Mouse (Mus musculus): ENCODE data around the gene Sucla2. TPM values are rescaled to one million over a fixed set of nuclear protein-coding genes. Genes with fewer than 3 reads are reported as not detected.
"Not testable (repeated sequence)": the region's sequence is repeated elsewhere in the genome, so short reads cannot be mapped to it uniquely, and the experiment has no call there.

The Sucla2 gene
- polyA plus RNA-seq, 1 experiment from 2014 or later = 109 TPM

GRCm38 (mm10) chr14:73533755-73534465, 8.8 kb downstream of the Sucla2 start:
- H3K9me3 ChIP-seq = no peaks in the 10 kb centered on the region
- H3K27ac ChIP-seq = no peak overlapping the region
- no peaks in the 10 kb centered on the region for H3K36me3 ChIP-seq (replicated peaks)
- H3K4me3 ChIP-seq = no peak overlapping the region
- no peaks in the 10 kb centered on the region for H3K27me3 ChIP-seq (ENCODE audit: poor library complexity, severe bottlenecking)
- no peak for DNase-seq (ENCODE audit: extremely low spot score, low spot score)
- H3K4me1 ChIP-seq = no peaks in the 10 kb centered on the region
- WGBS = 78% methylated on average over 6 of the region's 6 CpGs

- no peak overlapping the region for H3K4me3 ChIP-seq
- H3K27ac ChIP-seq = no peak overlapping the region
- H3K4me1 ChIP-seq = no peaks in the 10 kb centered on the region
- no peaks in the 10 kb centered on the region for H3K36me3 ChIP-seq (replicated peaks)
- 88% methylated on average over 2 of the region's 2 CpGs for WGBS
- no peak for DNase-seq (ENCODE audit: extremely low spot score, low spot score)
- H3K9me3 ChIP-seq = no peaks in the 10 kb centered on the region
- H3K27me3 ChIP-seq (ENCODE audit: poor library complexity, severe bottlenecking) = no peaks in the 10 kb centered on the region
Measured at GRCm38 (mm10) chr14:73535641-73536040, 10.5 kb downstream of the Sucla2 start.

- peaks cover 19% of the 10 kb centered on the region for H3K4me1 ChIP-seq
- H3K9me3 ChIP-seq = no peaks in the 10 kb centered on the region
- 38% methylated on average over 6 of the region's 6 CpGs for WGBS
- H3K27ac ChIP-seq = peak overlapping the region; percentile 63; the same call in 1 of the 2 replicates
- no peak for DNase-seq (ENCODE audit: extremely low spot score, low spot score)
- no peaks in the 10 kb centered on the region for H3K27me3 ChIP-seq (ENCODE audit: poor library complexity, severe bottlenecking)
- no peaks in the 10 kb centered on the region for H3K36me3 ChIP-seq (replicated peaks)
- no peak overlapping the region for H3K4me3 ChIP-seq
Measured at GRCm38 (mm10) chr14:73543781-73544180, 18.7 kb downstream of the Sucla2 start.

- no peaks in the 10 kb centered on the region for H3K27me3 ChIP-seq (ENCODE audit: poor library complexity, severe bottlenecking)
- no peaks in the 10 kb centered on the region for H3K36me3 ChIP-seq (replicated peaks)
- 78% methylated on average over 4 of the region's 4 CpGs for WGBS
- H3K4me1 ChIP-seq = peaks cover 21% of the 10 kb centered on the region
- H3K9me3 ChIP-seq = no peaks in the 10 kb centered on the region
- H3K27ac ChIP-seq = no peak overlapping the region
- DNase-seq (ENCODE audit: extremely low spot score, low spot score) = no peak
- no peak overlapping the region for H3K4me3 ChIP-seq
Measured at GRCm38 (mm10) chr14:73547034-73547433, 21.9 kb downstream of the Sucla2 start.

- Histone ChIP-seq H3K4me3 (no peak within 1 kb of the TSS), H3K4me1 (peaks cover 26% of the 10 kb centered on the region), H3K36me3 (replicated peaks) (no peaks in the 10 kb centered on the region), H3K27me3 (ENCODE audit: poor library complexity, severe bottlenecking) (no peaks in the 10 kb centered on the region), H3K9me3 (no peaks in the 10 kb centered on the region), H3K27ac (no peak within 1 kb of the TSS)
- 90% methylated on average over 3 of the region's 3 CpGs for WGBS
- no peak for DNase-seq (ENCODE audit: extremely low spot score, low spot score)
Measured at GRCm38 (mm10) chr14:73548051-73548450, 22.9 kb downstream of the Sucla2 start, which contains the start of gene Nudt15. Nudt15 (minus strand) TSS chr14:73548242.

GRCm38 (mm10) chr14:73550291-73550690, 25.2 kb downstream of the Sucla2 start:
- Histone ChIP-seq H3K27me3 (ENCODE audit: poor library complexity, severe bottlenecking) (no peaks in the 10 kb centered on the region), H3K9me3 (no peaks in the 10 kb centered on the region), H3K27ac (no peak overlapping the region), H3K36me3 (replicated peaks) (peaks cover under 1% of the 10 kb centered on the region; the same call in 1 of the 2 replicates), H3K4me3 (no peak overlapping the region), H3K4me1 (peaks cover 18% of the 10 kb centered on the region)
- no peak for DNase-seq (ENCODE audit: extremely low spot score, low spot score)
- WGBS = 55% methylated on average over 3 of the region's 3 CpGs

GRCm38 (mm10) chr14:73550732-73551131, 25.6 kb downstream of the Sucla2 start:
- Histone ChIP-seq H3K36me3 (replicated peaks) (peaks cover 5% of the 10 kb centered on the region), H3K4me1 (peaks cover 18% of the 10 kb centered on the region), H3K4me3 (no peak overlapping the region), H3K27me3 (ENCODE audit: poor library complexity, severe bottlenecking) (no peaks in the 10 kb centered on the region), H3K27ac (no peak overlapping the region), H3K9me3 (no peaks in the 10 kb centered on the region)
- no peak for DNase-seq (ENCODE audit: extremely low spot score, low spot score)
- WGBS = 43% methylated on average over 8 of the region's 8 CpGs

- 86% methylated on average over 6 of the region's 6 CpGs for WGBS
- Histone ChIP-seq H3K27me3 (ENCODE audit: poor library complexity, severe bottlenecking) (no peaks in the 10 kb centered on the region), H3K4me1 (peaks cover 18% of the 10 kb centered on the region), H3K36me3 (replicated peaks) (peaks cover 8% of the 10 kb centered on the region), H3K27ac (no peak overlapping the region), H3K4me3 (no peak overlapping the region), H3K9me3 (no peaks in the 10 kb centered on the region)
- no peak for DNase-seq (ENCODE audit: extremely low spot score, low spot score)
Measured at GRCm38 (mm10) chr14:73551164-73551563, 26.0 kb downstream of the Sucla2 start.

GRCm38 (mm10) chr14:73552341-73553121, 27.4 kb downstream of the Sucla2 start:
- 4% methylated on average over 61 of the region's 61 CpGs for WGBS
- peak; percentile 94 for DNase-seq (ENCODE audit: extremely low spot score, low spot score)
- Histone ChIP-seq H3K27me3 (ENCODE audit: poor library complexity, severe bottlenecking) (no peaks in the 10 kb centered on the region), H3K36me3 (replicated peaks) (peaks cover 17% of the 10 kb centered on the region), H3K4me1 (peaks cover 18% of the 10 kb centered on the region), H3K9me3 (no peaks in the 10 kb centered on the region), H3K27ac (peak overlapping the region; percentile 97), H3K4me3 (peak overlapping the region; percentile 100)

- Histone ChIP-seq H3K4me1 (peaks cover 18% of the 10 kb centered on the region), H3K4me3 (peak overlapping the region; percentile 100), H3K9me3 (no peaks in the 10 kb centered on the region), H3K27me3 (ENCODE audit: poor library complexity, severe bottlenecking) (no peaks in the 10 kb centered on the region), H3K27ac (peak overlapping the region; percentile 97), H3K36me3 (replicated peaks) (peaks cover 17% of the 10 kb centered on the region)
- WGBS = 1% methylated on average over 10 of the region's 10 CpGs
- no peak for DNase-seq (ENCODE audit: extremely low spot score, low spot score)
Measured at GRCm38 (mm10) chr14:73553122-73553696, 28.1 kb downstream of the Sucla2 start.

- H3K4me1 ChIP-seq; H3K27ac ChIP-seq; DNase-seq (ENCODE audit: extremely low spot score, low spot score); H3K27me3 ChIP-seq (ENCODE audit: poor library complexity, severe bottlenecking); H3K4me3 ChIP-seq; H3K9me3 ChIP-seq: not testable (repeated sequence)
- WGBS = 97% methylated on average over 4 of the region's 4 CpGs
- peaks cover 60% of the 10 kb centered on the region for H3K36me3 ChIP-seq (replicated peaks)
Measured at GRCm38 (mm10) chr14:73569831-73570230, 44.7 kb downstream of the Sucla2 start.

- H3K9me3 ChIP-seq = peaks cover 4% of the 10 kb centered on the region; the same call in 1 of the 2 replicates
- H3K27ac ChIP-seq = no peak overlapping the region
- H3K4me3 ChIP-seq = no peak overlapping the region
- H3K36me3 ChIP-seq (replicated peaks) = peaks cover 70% of the 10 kb centered on the region
- WGBS = 93% methylated on average over 4 of the region's 4 CpGs
- DNase-seq (ENCODE audit: extremely low spot score, low spot score) = no peak
- H3K27me3 ChIP-seq (ENCODE audit: poor library complexity, severe bottlenecking) = no peaks in the 10 kb centered on the region
- no peaks in the 10 kb centered on the region for H3K4me1 ChIP-seq
Measured at GRCm38 (mm10) chr14:73571143-73571542, 46.0 kb downstream of the Sucla2 start.

- Histone ChIP-seq H3K4me1 (no peaks in the 10 kb centered on the region), H3K36me3 (replicated peaks) (peaks cover 70% of the 10 kb centered on the region), H3K9me3 (peaks cover 4% of the 10 kb centered on the region; the same call in 1 of the 2 replicates), H3K4me3 (no peak overlapping the region), H3K27ac (no peak overlapping the region), H3K27me3 (ENCODE audit: poor library complexity, severe bottlenecking) (no peaks in the 10 kb centered on the region)
- DNase-seq (ENCODE audit: extremely low spot score, low spot score) = no peak
- WGBS = 93% methylated on average over 5 of the region's 5 CpGs
Measured at GRCm38 (mm10) chr14:73574053-73574452, 48.9 kb downstream of the Sucla2 start.

Measured in forebrain, embryonic 10.5 days (tissue).